Mouse (Mus musculus): ENCODE data around the gene Zfp39.

DNA sequence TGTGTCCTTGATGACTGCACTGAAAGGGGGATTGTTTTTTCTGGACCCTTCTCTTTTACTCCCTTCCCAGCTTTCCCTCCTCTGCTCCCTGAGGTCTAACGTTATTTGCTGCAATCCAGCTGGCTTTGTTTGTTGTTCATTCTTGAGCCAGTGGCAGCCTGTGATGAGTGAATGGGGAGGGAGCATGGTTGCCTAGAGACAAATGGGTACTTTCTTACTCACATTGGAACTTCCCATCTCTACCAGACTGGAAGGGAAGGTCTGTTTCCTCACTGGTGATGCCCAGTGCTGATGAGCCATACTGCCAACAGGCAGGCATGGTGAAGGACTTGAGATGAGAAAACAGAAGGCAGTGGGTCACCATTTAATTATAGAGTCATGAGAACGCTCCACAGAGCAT is 54.3 kb downstream of the Zfp39 start:
- TF ChIP-seq HCFC1 (IDR thresholded peaks at IDR 0.05; ENCODE audit: borderline replicate concordance, insufficient read depth, low read length) (no peak), MAFK (IDR thresholded peaks at IDR 0.05; ENCODE audit: insufficient read depth, low read depth, low read length) (no peak)
